Mouse (Mus musculus) gastrocnemius, adult 8-10 months (tissue): ENCODE data around the gene Nt5c3. TPM values are rescaled to one million over a fixed set of nuclear protein-coding genes. Genes with fewer than 3 reads are reported as not detected.

Source experiments
- DNase-seq, 2 experiments: peaks; one replicate each; pipeline ENCODE4 v3.0.0; 2022; ENCODE audit warnings: low spot score in 2 of 2
- total RNA-seq, 4 experiments: library from RNA; stranded (reverse); gene quantifications; 2 replicates each; pipeline ENCODE4 v1.2.4; 2022

The Nt5c3 gene
- 10 to 100 TPM; 42.6 to 57.6 (median 54.1) TPM for total RNA-seq

DNA sequence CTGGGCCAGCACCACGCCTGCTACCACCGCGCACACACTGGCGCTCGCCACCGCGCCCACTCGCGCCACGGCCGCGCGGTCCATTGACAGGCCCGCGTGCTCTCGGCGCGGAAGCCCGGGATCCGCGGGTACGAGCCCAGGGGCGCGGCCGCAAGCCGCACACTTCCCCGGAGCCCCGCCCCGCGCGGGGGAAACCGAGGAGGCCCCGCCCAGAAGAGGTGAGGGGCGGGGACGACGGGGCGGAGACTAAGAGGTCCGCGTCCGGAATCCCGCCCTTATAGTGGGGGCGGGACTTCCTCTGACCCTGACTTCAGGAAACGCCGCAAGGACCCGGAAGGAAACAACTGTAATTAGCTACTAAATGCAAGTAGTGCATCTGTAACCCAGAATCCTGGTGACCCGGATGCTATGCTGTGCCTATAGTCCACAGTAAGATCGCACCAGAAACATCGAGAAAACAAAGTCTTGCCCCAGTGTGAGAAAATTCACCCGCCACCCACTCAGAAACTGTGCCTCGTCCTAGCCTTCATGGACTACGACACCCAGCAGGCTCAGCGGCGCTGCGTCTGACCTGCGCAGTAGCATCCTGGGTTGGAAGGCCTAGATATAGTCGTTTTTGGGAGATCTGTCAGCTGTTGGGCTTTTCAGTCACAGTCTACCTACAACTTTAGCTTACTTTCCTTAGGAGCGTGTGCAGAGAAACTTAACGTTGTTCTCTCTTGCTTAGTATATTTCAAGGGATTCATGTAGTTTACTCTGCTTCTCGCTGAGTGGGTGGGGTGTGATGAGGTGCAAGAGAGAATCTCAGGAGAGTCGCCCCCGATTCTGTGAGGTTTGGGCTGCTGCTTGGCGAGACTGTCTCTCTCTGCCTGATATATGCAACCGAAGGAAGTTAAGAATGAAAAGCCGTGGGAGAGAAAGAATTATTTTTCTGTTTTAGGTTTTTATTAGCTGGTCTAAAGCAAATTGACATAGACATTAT, at the start of gene Nt5c3, which contains the start of gene Vmn1r4:
Gene Nt5c3, minus strand, starts transcription at position 207 of the 982 bp plus-strand sequence.
Gene Vmn1r4, plus strand, starts transcription at position 290 of the 982 bp plus-strand sequence.
- peak; percentile 92 to 93 for DNase-seq

DNA sequence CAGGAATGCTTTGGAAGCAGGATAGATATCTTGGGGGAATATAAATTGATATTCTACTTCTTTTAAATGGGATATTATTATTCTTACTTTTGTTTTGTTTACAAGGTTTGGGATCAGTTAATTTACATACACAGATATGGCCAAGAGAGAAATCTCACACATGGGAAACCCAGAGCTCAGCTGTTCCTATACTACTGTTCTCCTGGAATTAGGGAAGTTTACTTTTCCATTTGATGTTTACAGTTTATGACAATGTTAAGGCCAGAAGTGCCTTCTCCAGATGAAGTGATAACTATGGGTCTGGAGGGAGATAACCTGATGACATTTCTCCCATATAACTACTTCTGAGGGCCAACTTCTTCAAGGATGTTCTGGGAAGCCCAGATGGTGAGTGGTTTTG, 46.2 kb upstream of the Nt5c3 start, which contains the start of gene Vmn1r5:
Gene Vmn1r5, plus strand, starts transcription at position 301 of the 400 bp plus-strand sequence.
- DNase-seq: no peak

DNA sequence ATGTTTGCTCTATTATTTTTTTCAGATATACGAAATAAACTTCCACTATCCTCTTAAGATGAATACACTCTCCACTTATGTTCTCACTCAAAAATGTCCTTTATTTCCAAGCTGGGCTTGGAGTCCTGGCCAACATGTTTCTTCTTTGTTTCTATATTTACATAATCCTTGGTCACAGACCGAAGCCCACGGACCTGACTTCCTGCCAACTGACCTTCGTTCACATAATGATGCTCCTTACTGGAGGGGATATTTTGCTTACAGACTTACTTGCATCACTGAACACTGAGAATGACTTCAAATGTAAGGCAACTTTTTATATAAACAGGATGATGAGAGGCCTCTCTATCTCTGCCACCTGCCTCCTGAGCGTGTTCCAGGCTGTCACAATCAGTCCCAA, 32.7 kb upstream of the Nt5c3 start:
- DNase-seq: no peak

DNA sequence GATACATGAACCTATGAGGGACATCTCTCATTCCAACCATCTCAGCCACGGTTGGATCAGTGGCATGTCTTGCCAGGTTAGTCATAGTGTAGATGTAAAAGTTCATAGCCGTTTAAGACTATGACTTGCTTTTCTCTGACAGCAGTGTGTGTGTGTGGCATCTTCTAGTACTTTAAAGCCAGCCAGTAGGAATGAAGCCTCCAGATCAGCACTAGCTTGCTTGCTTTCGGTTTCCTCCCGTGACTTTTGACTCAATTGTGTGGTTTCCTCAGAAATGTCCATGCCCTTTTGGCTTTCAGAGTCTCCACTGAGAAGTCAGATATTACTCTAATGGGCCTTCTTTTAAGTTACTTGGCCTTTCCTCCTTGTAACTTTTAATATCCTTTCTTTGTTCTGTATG, 10.6 kb upstream of the Nt5c3 start:
- no peak for DNase-seq

DNA sequence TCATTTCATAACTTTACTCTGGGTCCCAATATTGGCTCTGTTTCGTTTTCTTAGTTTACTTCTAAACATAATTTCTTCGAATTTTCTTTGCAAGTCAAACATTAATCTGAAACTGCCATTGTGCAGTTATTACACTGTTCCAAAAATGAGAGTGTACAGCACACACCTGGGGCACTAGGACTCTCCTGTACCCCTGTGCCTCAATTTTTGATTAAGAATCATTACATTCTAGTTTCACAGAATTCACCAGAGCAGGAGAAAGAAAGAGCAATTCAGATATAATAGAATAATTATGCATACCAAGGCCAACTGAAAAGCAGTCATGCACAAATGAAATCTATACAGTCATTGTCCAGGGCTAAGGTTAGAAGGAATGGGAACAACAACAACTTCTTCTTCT, 8.7 kb upstream of the Nt5c3 start:
- no peak for DNase-seq

DNA sequence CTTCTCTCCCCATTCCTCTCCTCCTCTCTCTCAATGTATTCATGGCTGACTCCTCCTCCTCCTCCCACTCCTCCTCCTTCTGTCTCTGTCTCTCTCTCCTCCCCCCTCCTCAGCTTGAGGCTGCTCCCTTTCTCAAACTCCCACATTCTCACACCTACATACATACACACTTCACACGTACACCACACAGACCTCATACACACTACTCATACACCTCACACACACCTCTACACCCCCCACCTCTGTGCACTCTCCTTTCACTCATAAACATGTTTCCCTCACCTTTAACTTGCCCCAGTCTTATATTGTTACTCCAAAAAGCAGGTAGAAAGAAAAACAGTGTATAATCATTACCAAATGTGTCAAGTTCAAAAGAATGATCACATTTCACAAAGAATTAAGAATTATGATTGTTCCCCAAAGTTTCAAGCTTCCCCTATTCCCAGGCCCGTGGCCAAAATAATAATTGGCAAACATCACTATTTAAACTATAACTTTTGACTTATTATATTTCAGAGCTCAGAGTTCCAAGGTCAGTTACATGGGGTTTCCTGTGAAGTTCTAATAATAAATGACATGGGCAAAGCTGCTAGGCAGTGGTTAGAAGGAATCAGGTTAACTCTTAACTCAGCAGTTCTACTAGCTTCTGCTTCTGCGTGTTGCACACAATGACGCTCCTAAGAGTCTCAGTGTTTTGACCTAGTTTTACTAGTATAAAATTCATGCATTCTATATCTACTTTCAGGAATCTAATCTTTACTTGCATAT, 8.1 kb upstream of the Nt5c3 start:
- no peak for DNase-seq

DNA sequence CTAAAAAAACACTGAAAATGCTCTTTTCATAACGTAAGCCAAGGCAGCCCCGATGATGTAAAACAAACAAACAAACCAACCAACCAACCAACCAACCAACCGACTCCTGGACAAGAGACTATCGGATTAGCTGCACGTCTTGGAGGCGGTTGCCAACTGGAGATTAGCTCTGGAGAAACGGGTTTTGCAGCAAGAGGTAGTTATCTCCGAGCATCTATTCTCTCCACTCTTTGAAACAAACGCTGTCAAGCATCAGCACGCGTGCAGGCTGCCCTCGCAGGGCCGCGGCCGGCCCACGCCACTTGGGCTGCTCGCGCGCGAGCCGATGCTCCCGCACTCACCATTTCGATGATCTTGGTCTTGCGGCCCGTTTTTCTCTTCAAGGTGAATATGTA, 404 bp downstream of the Nt5c3 start:
- no peak for DNase-seq

DNA sequence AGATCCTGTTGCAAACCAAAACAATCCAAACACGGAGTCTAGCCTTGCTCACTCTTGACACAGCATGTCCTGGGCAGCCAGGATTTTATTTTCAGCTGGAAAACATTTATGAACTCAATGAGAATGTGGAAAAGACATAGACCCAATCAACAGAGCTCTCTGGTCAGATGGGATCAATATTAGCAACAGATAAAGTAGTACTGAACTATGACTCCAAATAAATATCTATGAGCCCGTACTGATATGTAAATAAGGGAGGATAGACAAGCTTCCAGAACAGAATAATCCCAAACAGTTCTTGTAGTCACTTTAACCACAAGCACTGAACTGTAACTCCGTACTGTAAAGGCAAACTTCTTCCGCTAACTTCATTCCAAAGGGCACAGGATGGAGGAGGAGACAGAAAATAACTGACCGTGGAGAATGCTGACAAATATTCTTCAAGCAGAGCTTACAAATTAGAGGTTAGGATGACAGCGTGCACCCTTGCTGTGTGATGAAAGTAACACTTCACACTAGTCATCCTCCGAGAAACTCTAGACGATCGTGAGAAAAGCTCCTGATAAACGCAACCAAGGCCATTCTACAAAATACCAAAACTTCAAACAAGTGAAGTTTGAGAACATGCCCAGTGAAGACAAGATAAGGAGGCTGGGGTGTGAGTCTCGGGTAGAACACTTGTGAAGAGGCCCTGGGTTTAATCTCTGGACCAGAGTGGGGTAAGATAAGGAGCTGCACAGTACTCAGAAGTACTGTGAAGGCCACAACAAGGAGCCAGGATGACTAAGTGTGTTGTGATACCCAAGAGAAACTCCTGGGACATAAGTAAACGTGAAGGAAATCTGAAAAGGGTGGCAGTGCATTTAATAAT, 3.3 kb downstream of the Nt5c3 start:
- DNase-seq: no peak

DNA sequence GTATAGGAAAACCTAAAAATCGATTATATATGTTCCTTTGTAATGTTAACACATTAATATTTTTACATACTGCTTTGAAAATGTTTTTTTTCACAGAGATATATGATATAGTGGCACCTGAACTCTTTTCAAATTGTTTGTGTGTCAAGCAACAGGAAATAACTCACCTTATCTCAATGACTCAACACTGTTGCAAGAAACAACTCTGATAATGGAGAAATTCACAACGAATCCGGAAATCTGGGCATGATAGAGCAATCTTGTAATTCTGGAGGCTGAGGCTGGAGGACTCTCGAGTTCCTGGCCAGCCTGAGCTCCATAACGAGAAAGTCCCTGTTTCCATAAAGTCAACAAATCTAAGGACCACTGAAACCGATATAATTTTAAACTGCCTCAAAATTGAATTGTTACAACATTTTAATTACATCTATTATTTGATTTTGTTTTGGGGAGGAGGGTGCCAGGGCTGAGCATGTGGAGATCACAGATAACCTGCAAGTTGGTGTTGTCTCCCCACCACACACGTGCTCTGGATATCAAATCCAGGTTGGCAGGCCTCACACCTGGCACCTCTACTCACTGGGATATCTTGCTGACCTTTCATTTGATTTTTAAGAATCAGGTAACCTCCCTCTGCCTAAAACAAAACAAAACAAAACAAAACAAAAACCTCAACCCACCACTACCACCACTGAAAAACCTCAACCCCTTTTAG, 4.2 kb downstream of the Nt5c3 start:
- no peak for DNase-seq

DNA sequence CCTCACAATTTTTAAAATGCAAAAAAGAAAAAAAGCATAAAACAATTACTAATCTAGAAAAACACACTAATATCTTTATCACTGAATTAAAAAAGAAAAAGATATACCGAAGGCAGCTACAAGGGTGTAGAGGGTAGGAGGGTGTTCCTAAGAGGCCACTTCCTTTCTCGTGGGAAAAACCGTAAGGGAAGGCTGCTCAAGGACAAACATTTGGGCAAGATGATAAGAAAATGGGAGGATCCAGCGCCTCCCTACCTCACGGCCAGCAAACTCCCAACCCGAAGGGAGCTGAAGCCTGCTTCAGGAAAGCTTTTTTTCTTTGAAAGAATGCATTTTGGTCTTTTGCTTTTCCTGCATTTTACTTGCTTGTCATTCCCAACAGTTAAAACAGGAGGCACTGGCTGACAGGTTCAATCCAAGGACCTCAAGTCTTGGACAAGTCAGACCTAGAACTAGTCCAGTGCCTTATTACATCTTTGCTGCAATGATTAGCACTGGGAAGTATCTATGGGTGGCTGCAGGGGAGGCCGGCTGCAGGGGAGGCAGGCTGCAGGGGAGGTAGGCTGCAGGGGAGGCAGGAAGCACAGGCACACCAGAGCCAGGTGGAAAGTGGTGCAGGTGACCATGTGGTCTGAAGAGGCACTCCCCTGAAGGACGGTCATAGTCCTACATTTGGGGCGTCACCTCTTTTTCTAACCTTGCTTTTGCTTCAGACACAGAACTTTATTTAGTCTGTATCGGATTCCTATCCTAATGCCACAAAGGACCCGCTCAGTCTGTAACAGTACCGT, 6.0 kb downstream of the Nt5c3 start:
- no peak for DNase-seq

DNA sequence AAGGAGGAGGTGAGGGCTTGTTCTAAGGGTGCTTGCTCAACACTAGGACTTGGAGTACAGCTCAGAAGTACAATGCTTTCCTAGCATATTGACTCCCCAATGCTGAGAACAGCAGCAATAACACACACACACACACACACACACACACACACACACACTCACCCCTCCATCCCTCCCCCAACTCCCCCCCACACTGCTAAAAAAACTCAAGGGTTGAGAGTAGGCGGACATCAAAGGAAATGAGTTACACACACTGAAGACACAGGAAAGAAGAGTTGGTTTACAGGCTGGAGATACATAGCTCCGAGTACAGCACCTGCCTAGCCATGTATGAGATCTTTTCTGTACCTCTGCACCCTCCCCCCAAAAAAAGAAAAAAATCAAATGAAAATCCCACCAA, 7.5 kb downstream of the Nt5c3 start:
- DNase-seq: no peak

DNA sequence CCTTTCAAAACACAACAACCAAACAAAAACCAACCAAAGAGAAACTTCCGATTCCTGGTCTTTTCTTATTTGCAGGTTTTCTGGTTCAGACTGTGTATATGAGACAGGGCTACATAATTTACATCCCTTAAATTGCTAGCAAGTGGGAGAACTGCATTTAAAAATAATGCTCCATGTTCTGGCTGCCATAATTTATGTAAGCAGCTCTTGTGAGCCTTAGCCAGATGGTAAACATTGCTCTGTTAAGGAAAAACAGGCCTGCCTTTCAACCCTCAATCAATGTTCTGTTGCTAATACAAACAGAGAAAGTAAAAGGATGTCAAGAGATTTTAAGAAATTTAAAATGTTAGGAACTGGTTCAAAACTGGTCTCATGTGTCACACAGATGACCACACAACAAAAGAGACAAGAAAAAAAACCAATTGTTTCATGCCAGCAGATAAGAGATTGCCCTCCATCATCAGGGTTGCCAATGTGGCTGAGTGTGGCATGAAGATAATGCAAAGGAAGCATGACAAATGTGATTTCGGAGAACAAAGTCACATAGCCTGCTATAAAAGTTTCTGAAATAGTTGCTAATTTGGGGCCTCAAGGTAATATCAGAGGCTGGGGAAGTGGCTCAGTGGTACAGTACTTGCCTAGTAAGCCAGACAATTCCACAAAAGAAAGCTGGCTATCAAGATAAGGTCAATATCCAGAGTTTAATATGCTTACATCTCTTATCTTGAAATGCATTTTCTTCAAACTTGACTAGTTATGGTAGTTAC, 10.5 kb downstream of the Nt5c3 start:
- no peak for DNase-seq

DNA sequence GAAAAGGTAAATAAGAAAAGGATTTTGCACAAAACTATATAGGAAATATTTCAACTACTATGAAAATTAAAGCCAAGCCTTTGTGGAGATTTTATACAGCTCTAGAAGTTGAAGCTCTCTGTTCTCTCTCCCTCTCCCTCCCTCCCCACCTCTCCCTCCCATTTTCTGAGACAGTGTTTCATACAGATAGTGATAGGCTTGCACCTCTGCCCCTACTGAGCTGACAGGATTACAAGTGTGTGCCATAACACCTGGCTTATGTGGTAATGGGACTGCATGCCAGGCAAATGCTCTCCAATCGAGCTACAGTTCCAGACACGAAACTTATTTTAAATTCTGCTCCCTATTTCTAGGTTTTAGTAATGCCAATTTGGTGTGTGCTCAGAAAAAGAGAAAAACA, 12.8 kb downstream of the Nt5c3 start:
- DNase-seq: no peak

DNA sequence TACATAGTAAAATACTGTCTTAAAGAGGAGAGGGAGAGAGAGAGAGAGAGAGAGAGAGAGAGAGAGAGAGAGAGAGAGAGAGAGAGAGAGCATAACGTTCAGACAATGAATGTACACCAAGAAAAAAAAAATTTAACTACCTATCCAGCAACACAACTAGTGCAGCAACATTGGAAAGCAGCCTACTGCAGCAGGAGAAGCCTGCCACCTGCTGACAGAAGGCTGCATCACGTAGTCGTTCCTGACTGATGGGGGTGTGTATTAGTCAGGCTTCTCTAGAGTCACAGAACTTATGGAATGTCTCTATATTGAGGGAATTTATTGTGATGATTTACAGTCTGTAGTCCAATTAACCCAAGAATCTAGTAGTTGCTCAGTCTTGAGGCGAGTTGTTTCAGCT, 14.8 kb downstream of the Nt5c3 start:
- peak in 1 of 2 experiments; percentile 43 for DNase-seq

DNA sequence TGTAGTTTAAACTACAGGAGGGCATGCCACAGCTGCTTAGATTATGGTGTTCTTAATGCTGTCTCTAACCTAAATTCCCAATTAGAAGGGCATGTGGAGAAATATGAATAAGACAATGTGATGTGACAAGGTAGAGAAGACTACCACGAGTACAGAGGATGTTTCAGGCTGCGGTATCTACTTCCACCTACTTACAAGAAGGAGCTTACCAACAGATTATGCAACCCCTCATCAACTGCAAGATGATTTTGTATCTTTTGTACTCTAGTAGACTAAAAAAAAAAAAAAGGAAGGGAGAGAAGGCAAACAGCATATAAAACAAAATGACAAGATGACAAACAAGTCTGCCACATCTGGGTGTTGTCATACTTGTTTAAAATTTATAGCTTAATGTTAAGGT, 15.3 kb downstream of the Nt5c3 start:
- DNase-seq: no peak

DNA sequence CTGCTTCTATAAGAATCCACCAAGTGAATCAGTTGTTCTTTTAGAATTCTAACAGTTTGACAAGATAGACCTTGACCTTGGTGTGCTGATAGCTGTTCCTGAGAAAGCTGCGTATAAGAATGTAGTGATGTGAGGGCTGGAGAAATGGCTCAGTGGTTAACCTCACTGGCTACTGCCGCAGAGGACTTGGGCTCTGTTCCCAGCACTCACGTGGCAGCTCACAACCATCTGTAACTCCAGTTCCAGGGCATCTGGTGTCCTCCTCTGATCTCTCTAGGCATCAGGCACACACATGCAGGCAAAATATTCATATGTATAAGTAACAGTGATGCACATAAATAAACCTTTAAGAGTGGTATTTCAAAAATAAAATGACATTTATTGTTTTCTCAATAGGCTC, 15.8 kb downstream of the Nt5c3 start:
- DNase-seq: no peak

DNA sequence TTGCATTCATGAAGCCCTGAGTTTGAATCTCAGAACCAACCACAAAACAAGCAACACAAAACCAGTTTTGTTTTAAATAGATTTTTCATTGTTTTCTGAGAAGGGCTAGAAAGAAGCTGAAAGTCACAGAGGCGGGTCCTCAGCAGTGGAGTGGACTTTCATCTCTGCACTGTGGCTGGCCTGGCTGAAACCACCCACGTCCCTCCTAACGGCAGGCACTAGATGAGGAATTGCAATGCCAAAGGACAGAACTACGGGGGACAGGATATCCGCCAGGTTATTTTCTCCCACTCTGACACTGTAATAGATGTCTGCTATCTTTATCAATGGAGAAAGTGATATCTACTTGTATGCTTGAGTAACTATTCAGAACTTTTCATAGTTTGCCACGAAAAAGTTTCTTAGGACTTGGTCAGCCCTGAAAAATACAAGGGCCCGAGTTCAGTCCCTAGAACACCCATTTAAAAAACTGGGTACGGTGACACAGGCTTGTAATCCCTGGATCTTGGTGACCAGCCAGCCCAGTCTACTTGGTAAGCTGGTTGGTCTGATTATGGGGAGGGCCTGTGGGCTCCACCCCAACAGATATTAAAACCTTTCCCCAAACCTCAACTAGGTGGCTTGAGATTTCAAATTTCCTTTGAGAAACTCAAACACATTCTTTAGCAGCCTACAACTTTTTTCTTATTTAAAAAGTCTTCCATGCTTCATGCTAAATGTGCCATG, 17.4 kb downstream of the Nt5c3 start:
- DNase-seq: no peak

DNA sequence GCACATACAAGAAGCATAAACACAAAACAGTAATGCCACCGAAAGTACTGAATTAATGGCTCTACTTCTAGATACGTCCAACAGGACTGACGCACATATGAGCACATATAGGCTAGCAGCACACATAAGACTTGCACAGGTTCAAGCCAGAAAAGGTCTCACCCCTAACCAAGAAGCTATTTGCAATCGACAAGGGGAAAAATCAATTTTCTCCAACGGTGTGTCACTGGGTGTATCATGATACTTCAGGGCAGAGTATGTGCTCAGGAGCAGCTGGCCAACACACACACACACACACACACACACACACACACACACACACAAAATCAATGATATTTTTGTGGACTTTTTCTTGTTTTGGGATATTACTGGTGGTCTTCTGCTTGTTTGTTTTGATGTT, 18.2 kb downstream of the Nt5c3 start:
- no peak for DNase-seq
